Mouse (Mus musculus): ENCODE data around the gene Cdc42ep5.

Cdc42ep5 gene

GRCm38 (mm10) chr7:4145552-4146190 is 19.0 kb downstream of the Cdc42ep5 start:
- DNase-seq = no peak

GRCm38 (mm10) chr7:4144766-4145551 is 19.7 kb downstream of the Cdc42ep5 start:
- no peak for DNase-seq

- DNase-seq = no peak
These were observed 20.6 kb downstream of the Cdc42ep5 start for GRCm38 (mm10) chr7:4144046-4144445.

GRCm38 (mm10) chr7:4143506-4143905 is 21.2 kb downstream of the Cdc42ep5 start:
- no peak for DNase-seq

GRCm38 (mm10) chr7:4142796-4143445 is 21.7 kb downstream of the Cdc42ep5 start:
- DNase-seq = no peak

GRCm38 (mm10) chr7:4141648-4142325 is 22.9 kb downstream of the Cdc42ep5 start:
- DNase-seq = no peak

- no peak for DNase-seq
These were observed 25.3 kb downstream of the Cdc42ep5 start for GRCm38 (mm10) chr7:4139391-4139790.

- no peak for DNase-seq
These were observed 26.0 kb downstream of the Cdc42ep5 start for GRCm38 (mm10) chr7:4138671-4139070.

- DNase-seq = no peak
These were observed 26.5 kb downstream of the Cdc42ep5 start for GRCm38 (mm10) chr7:4138181-4138580.

GRCm38 (mm10) chr7:4137746-4138145 is 26.9 kb downstream of the Cdc42ep5 start:
- DNase-seq = no peak

- peak; percentile 96 for DNase-seq
These were observed 27.7 kb downstream of the Cdc42ep5 start, which contains the start of gene Leng8 for GRCm38 (mm10) chr7:4136771-4137531. Gene Leng8, plus strand, starts transcription at chr7:4137039.

- no peak for DNase-seq
These were observed 28.3 kb downstream of the Cdc42ep5 start for GRCm38 (mm10) chr7:4136404-4136770.

GRCm38 (mm10) chr7:4134911-4135310 is 29.7 kb downstream of the Cdc42ep5 start:
- DNase-seq = no peak

GRCm38 (mm10) chr7:4132998-4133397 is 31.7 kb downstream of the Cdc42ep5 start:
- DNase-seq = no peak

GRCm38 (mm10) chr7:4132581-4132980 is 32.1 kb downstream of the Cdc42ep5 start:
- DNase-seq = no peak

GRCm38 (mm10) chr7:4131964-4132363 is 32.7 kb downstream of the Cdc42ep5 start:
- no peak for DNase-seq

- peak; percentile 93 for DNase-seq
These were observed 33.8 kb downstream of the Cdc42ep5 start for GRCm38 (mm10) chr7:4130686-4131452.

GRCm38 (mm10) chr7:4128860-4129259 is 35.8 kb downstream of the Cdc42ep5 start:
- DNase-seq = no peak

- no peak for DNase-seq
These were observed 36.8 kb downstream of the Cdc42ep5 start for GRCm38 (mm10) chr7:4127894-4128293.

- DNase-seq = no peak
These were observed 37.5 kb downstream of the Cdc42ep5 start for GRCm38 (mm10) chr7:4126992-4127785.

GRCm38 (mm10) chr7:4125306-4125705 is 39.4 kb downstream of the Cdc42ep5 start:
- no peak for DNase-seq

Data from right cerebral cortex, postnatal 4 days (tissue).